Mouse (Mus musculus): ENCODE measurements around the gene Efcab7. TPM values are rescaled to one million over a fixed set of nuclear protein-coding genes. Genes with fewer than 3 reads are reported as not detected.

Gene Efcab7
- 1 to 10 TPM; 6.1 to 7.5 TPM for total RNA-seq (2021)
- long read RNA-seq, partial matches to known transcripts: 0 of 1 reads
- long read RNA-seq, other reads (novel, unspliced or antisense): 1 of 1 reads

DNA sequence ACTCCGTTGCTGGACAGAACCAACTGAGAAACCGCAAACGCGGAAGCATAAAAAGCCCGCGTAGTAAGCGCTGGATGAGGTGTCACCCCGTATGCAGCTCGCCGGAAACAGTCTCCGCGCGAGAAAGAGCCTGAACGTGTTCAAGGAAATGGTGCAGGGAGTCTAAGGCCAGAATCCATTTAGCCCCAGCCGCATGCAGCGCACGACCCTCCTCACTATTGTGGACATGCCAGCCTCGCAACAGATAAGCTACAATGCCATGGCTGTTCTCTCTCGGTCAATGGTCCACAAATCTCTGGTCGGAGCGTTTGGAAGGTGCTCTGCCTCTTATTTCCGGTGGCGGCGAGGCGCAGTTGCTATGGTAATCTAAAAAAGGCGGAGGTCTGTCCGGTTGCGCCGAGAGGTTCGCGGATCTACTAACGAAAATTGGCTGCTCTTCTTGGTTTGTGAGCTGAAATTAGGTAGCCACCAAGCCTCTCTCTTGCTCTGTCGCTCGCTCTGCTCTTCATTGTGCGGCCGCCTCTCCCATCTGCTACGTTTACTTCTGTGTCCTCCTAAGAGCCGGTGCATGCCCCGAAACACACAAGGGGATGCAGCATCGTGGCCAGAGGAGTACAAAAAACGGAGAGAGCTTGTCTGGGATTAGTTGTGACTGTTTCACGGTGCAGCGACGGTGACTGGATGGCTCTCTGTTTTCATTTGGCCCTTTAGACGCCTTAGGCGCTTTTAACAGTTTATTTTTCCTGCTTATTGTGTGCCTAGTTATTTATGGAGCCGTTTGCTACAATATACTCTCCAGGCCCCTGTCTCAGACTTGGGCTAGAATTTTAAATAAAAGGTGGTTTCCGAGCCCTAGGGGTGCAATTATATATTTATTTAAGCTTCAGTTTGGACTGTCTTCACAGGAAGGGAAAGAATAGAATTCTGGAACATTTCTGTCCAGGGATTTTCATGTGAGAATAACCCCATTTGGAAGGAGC, at the start of gene Efcab7:
Gene Efcab7, plus strand, starts transcription at position 105 of the 980 bp plus-strand sequence.
- peak; percentile 87 to 89 for DNase-seq (ENCODE audit: low spot score in 2 of 2)

GRCm38 (mm10) chr4:99792365-99792764, 36.6 kb upstream of the Efcab7 start:
- DNase-seq (ENCODE audit: low spot score in 2 of 2): no peak

- no peak for DNase-seq (ENCODE audit: low spot score in 2 of 2)
Observed at GRCm38 (mm10) chr4:99816697-99817460, 12.1 kb upstream of the Efcab7 start.

DNA sequence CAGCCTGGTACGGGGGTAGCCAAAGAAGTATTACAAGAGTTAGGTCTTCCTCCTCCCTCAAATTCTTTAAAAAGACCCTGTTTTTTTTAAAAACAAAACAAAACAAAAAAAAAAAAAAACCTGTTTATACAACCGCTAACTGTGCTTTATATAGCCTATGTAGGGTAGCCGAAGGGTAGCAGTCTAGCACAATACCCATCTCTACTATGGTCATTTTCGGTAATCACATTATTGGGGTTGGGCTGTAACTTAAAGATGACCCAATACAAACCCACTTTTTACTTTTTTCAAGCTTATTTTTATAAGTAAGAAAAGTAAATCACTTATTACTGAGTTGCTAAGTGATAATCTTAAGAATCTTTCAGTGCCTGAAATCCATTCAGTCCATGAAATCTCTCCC, 661 bp upstream of the Efcab7 start:
- DNase-seq (ENCODE audit: low spot score in 2 of 2): no peak

- no peak for DNase-seq (ENCODE audit: low spot score in 2 of 2)
Observed at GRCm38 (mm10) chr4:99828739-99829093, 282 bp upstream of the Efcab7 start.

DNA sequence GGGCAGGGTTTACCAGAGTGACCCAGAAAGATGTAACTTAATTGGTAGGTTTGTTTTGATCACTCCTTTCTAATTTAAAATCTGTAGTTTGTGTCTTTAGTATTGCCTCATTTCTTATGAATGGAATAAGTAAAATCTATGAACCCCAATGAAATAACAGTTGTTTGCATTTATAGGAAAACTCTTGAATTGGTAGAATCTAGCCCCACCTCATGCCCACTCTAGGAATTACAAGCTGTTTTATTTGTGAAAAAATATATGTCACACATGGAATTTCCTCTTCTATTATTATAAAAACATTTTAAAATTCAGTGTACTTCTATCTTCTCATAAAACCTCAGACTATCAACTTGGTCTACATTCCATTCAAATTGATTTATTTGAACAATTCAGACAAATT, 52.9 kb downstream of the Efcab7 start:
- DNase-seq (ENCODE audit: low spot score in 2 of 2): peak; percentile 27 to 44

- DNase-seq (ENCODE audit: low spot score in 2 of 2): no peak
Observed at GRCm38 (mm10) chr4:99882405-99882804, 53.4 kb downstream of the Efcab7 start.

GRCm38 (mm10) chr4:99913894-99914451, 85.0 kb downstream of the Efcab7 start:
- no peak for DNase-seq (ENCODE audit: low spot score in 2 of 2)

DNA sequence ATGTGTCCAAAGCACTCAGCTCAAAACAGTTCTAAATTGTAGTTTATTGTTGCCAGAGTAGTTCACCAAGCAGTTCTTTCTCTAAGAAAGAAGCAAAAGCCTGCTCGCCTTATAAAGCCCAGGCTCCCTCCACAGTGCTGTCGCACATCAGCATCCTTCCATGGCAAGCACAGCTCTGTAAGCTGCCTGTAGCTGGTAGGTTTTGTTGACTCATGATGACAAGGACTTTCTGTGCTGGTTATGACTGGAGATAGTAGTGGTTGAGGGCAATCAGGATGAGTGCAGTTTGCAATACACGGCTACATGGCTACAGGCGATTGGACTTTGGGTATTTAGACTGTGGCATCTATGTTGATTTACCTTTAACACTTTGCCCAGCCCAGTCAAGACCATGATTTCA, 97.4 kb downstream of the Efcab7 start:
- no peak for DNase-seq (ENCODE audit: low spot score in 2 of 2)

DNA sequence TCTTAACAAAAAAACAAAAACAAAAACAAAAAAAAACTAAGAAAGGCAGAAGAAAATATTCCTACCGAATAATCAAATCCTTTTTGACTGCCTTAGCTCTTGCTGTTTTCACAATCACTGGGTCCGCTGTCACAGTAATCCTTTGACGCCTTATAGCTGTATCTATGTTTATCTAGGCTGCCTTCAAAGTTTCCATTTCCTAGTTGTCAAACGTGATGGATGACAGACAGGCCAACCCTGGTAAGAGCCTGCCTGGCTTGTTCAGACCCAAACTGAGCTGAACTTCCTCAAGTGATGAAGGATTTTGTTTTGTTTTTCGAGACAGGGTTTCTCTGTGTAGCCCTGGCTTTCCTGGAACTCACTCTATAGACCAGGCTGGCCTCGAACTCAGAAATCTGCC, 99.5 kb downstream of the Efcab7 start:
- DNase-seq (ENCODE audit: low spot score in 2 of 2): no peak

DNA sequence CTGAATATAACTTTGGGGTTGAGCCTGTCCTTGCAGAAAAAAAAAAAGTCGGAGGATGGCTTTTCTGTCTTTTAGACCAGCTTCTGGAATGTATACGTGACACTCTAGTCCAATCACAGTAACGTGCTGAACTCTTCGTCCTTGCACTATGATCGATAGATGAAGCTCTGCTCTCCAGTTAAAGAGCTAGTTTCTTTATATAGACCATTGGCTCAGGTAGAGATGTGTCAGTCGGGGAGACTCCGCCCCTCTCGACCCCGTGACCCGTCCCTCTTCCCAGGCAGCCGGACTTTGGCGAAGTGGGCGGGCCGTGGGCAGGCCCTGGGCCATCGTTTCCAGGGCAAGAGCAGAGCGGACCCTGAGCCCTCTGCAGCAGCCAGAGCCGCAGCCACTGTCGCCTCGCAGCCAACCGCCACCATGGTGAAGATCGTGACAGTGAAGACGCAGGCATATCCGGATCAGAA, 100.2 kb downstream of the Efcab7 start, which contains the start of gene Pgm1:
Gene Pgm1, plus strand, starts transcription at position 266 of the 464 bp plus-strand sequence.
- no peak for DNase-seq (ENCODE audit: low spot score in 2 of 2)

- DNase-seq (ENCODE audit: low spot score in 2 of 2): peak; percentile 71 to 80
Observed at GRCm38 (mm10) chr4:99929613-99930517, 100.9 kb downstream of the Efcab7 start, which contains the start of gene Itgb3bp. Gene Itgb3bp (minus strand): TSS chr4:99929813.

DNA sequence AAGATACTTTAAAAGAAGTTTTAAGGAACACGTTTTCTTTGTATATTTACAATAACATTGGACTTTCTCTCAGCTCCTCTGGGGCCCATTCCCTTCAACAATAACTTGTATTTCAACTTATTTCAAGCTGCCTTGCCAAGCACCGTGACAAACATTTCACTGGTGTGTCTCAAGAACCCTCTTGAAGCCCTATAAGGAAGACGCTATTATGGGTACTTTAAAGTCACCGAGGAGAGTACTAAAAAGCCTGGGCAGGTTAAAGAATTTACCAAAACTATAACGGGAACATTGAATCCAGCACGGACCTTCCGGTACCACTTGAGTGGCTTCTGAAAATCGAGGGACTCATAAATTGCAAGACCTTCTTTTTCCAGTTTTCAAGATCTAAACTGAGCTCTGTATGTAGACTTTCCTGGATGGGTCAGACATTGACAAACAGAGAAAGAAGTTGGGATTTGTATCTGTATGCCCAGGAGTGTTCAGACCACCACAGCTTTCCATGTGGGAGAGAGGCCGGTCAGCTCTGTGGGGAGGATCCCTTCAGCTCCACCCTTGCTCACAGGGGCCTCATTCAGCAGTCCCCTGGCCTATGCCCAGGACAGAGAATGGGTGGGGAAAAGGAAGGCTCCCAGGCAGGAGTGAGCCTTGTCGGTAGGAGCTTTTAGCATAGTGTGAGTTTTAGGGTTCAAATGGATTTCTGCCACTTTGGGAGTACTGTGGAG, 101.7 kb downstream of the Efcab7 start:
- no peak for DNase-seq (ENCODE audit: low spot score in 2 of 2)

DNA sequence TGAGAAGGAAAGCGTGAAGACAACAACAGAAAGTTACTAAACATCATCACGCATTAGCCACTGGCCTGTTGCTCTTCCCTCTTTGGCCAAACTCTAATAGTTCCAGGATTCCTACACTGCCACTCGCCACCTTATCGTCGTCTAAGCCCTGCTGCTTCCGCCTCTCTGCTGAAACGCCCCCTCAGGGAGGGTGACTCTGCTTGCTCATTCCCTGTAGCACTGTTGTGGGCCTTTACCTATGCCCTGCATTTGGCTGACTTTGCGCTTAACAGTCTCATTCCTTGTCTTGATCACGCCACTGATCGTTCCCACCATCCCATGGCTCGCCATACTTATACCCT, 102.2 kb downstream of the Efcab7 start:
- no peak for DNase-seq (ENCODE audit: low spot score in 2 of 2)

- no peak for DNase-seq (ENCODE audit: low spot score in 2 of 2)
Observed at GRCm38 (mm10) chr4:99931807-99932206, 102.8 kb downstream of the Efcab7 start.

GRCm38 (mm10) chr4:99934859-99935258, 105.9 kb downstream of the Efcab7 start:
- no peak for DNase-seq (ENCODE audit: low spot score in 2 of 2)

DNA sequence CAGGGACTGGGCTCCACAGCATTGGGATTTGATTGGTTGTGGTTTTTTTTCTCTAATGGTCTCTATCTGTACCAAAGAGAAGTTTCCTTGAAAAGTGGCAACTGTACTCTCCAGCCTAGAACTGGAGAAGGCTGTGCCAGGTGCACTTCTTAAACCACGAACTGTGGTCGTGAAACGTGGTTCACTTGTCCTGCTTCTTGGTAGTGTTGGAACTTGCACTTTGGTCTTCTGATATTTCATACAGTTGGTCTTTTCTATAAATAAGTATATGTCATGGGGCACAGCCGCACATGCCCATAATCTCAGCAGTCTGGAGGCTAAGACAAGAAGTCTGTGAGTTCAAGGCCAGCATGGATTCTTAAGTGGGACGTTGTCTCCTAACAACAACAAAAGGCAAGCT, 107.3 kb downstream of the Efcab7 start:
- DNase-seq (ENCODE audit: low spot score in 2 of 2): no peak

- no peak for DNase-seq (ENCODE audit: low spot score in 2 of 2)
Observed at GRCm38 (mm10) chr4:99939711-99940505, 110.9 kb downstream of the Efcab7 start.
